Mouse (Mus musculus): ENCODE measurements around the gene Zfp420.

GRCm38 (mm10) chr7:29898351-29898750 is 38.6 kb downstream of the Zfp420 start:
- TF ChIP-seq CTCF (IDR thresholded peaks at IDR 0.05; ENCODE audit: low read depth, low read length), result no peak
- no peak for TF ChIP-seq POLR2A (IDR thresholded peaks at IDR 0.05; ENCODE audit: borderline replicate concordance, low read depth, low read length)

All from bone marrow macrophage, adult 2 months (primary cell).